Mouse (Mus musculus) midbrain, embryonic 13.5 days (tissue): ENCODE data around the gene Tcaf1. TPM values are rescaled to one million over a fixed set of nuclear protein-coding genes. Genes with fewer than 3 reads are reported as not detected.

Experiments used
- ATAC-seq: fragments of 200-750 bp; cut with Nextera tagmentation; 2 replicates; pipeline ENCODE4 v1.8.0; 2017; ENCODE audit warnings: mild to moderate bottlenecking, moderate TSS enrichment, moderate library complexity
- H3K27ac ChIP-seq: fragments of 300-500 bp; sonication (generic); 2 replicates; pipeline ENCODE4 v1.5.1; 2015; ENCODE audit warnings: inconsistent platforms, mild to moderate bottlenecking, moderate library complexity
- H3K27me3 ChIP-seq: fragments of 300-500 bp; sonication (generic); 2 replicates; pipeline ENCODE4 v1.6.1; 2015; ENCODE audit warnings: mild to moderate bottlenecking, inconsistent platforms
- H3K36me3 ChIP-seq: fragments of 300-500 bp; sonication (generic); 2 replicates; pipeline ENCODE4 v1.6.1; 2015; ENCODE audit warnings: mild to moderate bottlenecking, inconsistent platforms
- H3K4me1 ChIP-seq: fragments of 300-500 bp; sonication (generic); replicated peaks from 2 replicates; pipeline ENCODE4 v1.6.1; 2015; ENCODE audit warnings: inconsistent platforms
- H3K4me2 ChIP-seq: fragments of 300-500 bp; sonication (generic); replicated peaks from 2 replicates; pipeline ENCODE4 v1.6.1; 2015; ENCODE audit warnings: moderate library complexity, mild to moderate bottlenecking, inconsistent platforms
- H3K4me3 ChIP-seq: fragments of 300-500 bp; sonication (generic); replicated peaks from 2 replicates; pipeline ENCODE4 v1.5.1; 2015; ENCODE audit warnings: mild to moderate bottlenecking, inconsistent platforms
- H3K9ac ChIP-seq: fragments of 300-500 bp; sonication (generic); replicated peaks from 2 replicates; pipeline ENCODE4 v1.6.1; 2015; ENCODE audit warnings: mild to moderate bottlenecking, inconsistent platforms
- H3K9me3 ChIP-seq: fragments of 300-500 bp; sonication (generic); 2 replicates; pipeline ENCODE4 v1.6.1; 2016; ENCODE audit warnings: mild to moderate bottlenecking, inconsistent platforms
- WGBS: fragments of 180-500 bp; shearing (Covaris S2); methylation state at CpG from one replicate; pipeline ENCODE4 v1.1.7; 2015; 5-methylcytosine and 5-hydroxymethylcytosine counted together
- polyA plus RNA-seq: library from polyadenylated mRNA; unstranded; fragments of >200 nt; fragmentation: Nextera tagmentation; extraction: Ambion mirVana; gene quantifications from 2 replicates; pipeline ENCODE4 v1.2.1, GENCODE M21; 2015

Tcaf1 gene
- 246 and 247 TPM in 2 replicates for polyA plus RNA-seq

DNA sequence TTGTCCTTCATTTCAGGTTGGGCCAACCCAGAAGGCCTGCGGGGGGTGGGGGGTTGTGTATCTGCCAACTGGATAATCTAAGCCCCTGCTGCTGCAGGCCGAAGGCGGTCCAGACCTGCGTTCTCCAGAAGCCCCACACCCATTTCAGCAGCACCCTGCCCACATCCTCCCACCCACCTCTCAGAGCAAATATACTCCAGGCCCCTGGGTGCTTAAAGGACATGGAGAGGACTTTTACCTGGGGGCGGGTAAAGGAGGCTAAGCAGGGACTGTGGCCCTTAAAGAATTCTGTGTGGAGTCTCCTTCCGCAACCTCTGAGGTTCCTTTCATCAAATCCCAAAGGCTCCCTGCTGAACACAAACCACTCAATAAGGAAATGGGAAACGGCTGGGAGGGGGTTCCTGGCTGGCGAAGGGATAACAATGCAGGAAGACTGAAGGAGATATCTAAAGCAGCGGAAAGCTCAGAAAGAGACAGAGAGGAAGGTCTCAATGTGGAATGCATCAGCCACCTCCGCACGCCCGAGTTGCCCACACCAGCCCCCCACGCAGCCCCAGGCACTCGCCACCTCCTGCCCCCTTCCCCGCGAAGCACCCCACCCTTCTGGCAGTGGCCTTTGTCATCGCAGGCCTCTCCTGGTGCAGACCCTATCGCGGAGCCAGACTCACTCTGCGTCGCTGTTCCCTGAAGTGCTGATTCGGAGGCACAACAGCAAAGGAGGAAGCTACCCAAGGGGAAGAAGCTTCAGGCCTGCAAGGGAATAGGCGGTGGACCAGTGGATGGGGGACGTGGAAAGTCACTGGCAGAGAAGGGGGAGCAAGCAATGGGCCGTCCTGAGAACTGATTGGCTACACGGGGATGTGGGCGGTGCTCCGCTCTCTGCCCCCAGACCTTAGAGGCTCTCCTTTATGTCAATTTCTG lies at the start of gene Tcaf1:
Tcaf1 (minus strand) TSS at position 798 of the 921 bp plus-strand sequence.
- H3K4me3 ChIP-seq = peak within 1 kb of the TSS; percentile 83
- H3K27me3 ChIP-seq = no peaks in the 10 kb centered on the region
- peak within 1 kb of the TSS; percentile 70 for H3K4me2 ChIP-seq
- peak within 1 kb of the TSS; percentile 96 for H3K9ac ChIP-seq
- H3K27ac ChIP-seq = peak within 1 kb of the TSS; percentile 98
- ATAC-seq = peak; percentile 100
- no peaks in the 10 kb centered on the region for H3K9me3 ChIP-seq
- peaks cover 29% of the 10 kb centered on the region for H3K4me1 ChIP-seq
- no peaks in the 10 kb centered on the region for H3K36me3 ChIP-seq
- WGBS = 1% methylated on average over 28 of the region's 28 CpGs

DNA sequence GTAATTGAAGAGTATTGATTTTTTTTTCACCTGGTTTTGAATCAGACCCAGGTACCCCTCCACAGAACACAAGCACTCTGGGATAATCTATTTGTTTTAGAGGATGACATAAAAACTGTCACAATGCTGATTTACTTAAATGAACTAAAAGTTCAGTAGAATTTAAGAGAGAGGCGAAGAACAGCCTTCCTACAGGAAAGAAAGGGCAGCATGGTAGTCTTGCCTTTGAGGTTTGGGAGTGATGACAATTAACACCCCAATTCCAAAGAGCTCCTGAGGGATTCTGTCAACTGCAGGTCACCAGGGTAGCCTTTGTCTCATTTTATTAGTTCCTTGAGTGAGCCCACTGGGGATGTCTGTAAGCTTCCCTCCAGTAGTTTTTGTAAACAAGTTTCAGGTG lies 46.2 kb upstream of the Tcaf1 start, which contains the start of gene Olfr38:
Olfr38 (plus strand) TSS at position 301 of the 400 bp plus-strand sequence.
- H3K9ac ChIP-seq = no peak within 1 kb of the TSS
- no peak within 1 kb of the TSS for H3K27ac ChIP-seq
- no peaks in the 10 kb centered on the region for H3K27me3 ChIP-seq
- no peak within 1 kb of the TSS for H3K4me3 ChIP-seq
- WGBS = 66% methylated on average over 1 of the region's 1 CpGs
- no peak within 1 kb of the TSS for H3K4me2 ChIP-seq
- H3K4me1 ChIP-seq = no peaks in the 10 kb centered on the region
- no peaks in the 10 kb centered on the region for H3K9me3 ChIP-seq
- no peak for ATAC-seq
- no peaks in the 10 kb centered on the region for H3K36me3 ChIP-seq

DNA sequence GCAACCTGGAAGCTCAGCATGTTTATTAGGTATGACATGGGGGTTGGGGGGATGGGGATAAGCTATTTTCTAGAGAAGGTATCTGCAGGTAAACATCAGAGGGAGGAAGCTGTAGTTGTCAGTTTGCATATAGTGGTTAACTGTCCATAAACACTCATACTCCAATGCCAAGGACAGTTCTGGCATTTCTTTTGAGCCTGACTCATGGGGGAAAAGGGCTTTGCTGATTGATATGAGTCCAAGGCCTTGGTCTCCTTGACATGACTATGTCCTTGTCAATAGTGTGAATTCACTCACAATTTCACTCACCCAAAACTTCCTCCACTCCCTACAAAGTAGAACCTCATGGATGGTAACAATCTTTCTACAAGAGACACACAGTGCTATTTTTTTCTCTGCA lies 38.0 kb upstream of the Tcaf1 start:
- Histone ChIP-seq H3K9me3 (no peaks in the 10 kb centered on the region), H3K4me1 (no peaks in the 10 kb centered on the region), H3K9ac (no peak overlapping the region), H3K27me3 (no peaks in the 10 kb centered on the region), H3K4me2 (no peak overlapping the region), H3K27ac (no peak overlapping the region), H3K4me3 (no peak overlapping the region), H3K36me3 (no peaks in the 10 kb centered on the region)
- no peak for ATAC-seq

DNA sequence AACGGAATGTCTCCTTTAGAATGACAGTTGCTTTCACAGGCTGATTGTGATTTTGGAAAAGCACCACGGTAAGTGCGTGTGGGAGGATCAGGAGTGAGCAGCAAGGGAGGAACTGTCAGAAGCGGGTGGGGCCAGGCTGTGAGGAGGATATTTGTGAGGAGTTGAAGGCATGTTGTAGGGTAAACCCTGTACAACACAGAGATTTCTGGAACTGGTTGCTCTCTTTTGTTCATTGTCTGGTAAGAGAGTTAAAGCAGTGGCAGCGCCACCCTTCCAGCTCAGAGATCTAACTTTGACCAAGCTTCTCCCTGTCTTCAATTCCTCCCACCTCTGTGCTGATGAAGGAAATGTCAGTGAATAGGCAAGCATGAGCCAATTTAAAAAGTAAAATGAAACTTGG lies 32.4 kb upstream of the Tcaf1 start:
- no peak overlapping the region for H3K4me2 ChIP-seq
- H3K4me3 ChIP-seq = no peak overlapping the region
- no peaks in the 10 kb centered on the region for H3K9me3 ChIP-seq
- no peak for ATAC-seq
- no peak overlapping the region for H3K27ac ChIP-seq
- no peaks in the 10 kb centered on the region for H3K27me3 ChIP-seq
- no peak overlapping the region for H3K9ac ChIP-seq
- WGBS = 81% methylated on average over 5 of the region's 5 CpGs
- no peaks in the 10 kb centered on the region for H3K36me3 ChIP-seq
- no peaks in the 10 kb centered on the region for H3K4me1 ChIP-seq

GRCm38 (mm10) chr6:42739071-42739470 lies 29.2 kb upstream of the Tcaf1 start, which contains the start of gene Olfr453:
TSS of gene Olfr453 (plus strand) at chr6:42739371.
- H3K36me3 ChIP-seq = no peaks in the 10 kb centered on the region
- WGBS = 98% methylated on average over 1 of the region's 1 CpGs
- no peaks in the 10 kb centered on the region for H3K9me3 ChIP-seq
- H3K4me2 ChIP-seq = no peak within 1 kb of the TSS
- no peaks in the 10 kb centered on the region for H3K4me1 ChIP-seq
- no peaks in the 10 kb centered on the region for H3K27me3 ChIP-seq
- H3K4me3 ChIP-seq = no peak within 1 kb of the TSS
- no peak within 1 kb of the TSS for H3K27ac ChIP-seq
- ATAC-seq = no peak
- H3K9ac ChIP-seq = no peak within 1 kb of the TSS

DNA sequence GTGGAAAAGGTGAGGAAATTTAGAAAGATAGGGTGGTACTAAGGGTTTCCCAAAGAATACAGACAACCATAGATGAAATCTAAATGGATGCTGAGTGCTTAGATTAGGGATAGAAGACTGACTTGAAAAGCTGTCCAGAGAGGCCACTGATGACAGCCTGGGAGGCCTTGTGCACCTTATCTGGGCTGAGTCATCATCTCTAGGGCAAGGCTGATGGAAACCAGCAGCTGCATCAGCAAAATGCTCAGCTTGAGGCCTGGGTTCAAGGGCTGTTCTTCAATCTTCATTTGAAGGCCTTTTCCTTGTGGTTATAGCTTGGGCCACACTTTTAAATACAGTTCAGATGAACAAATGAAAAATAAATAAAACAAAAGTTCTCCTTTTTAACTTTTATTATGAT lies 8.1 kb upstream of the Tcaf1 start:
- Histone ChIP-seq H3K4me1 (peaks cover 5% of the 10 kb centered on the region; the same call in 1 of the 2 replicates), H3K27ac (no peak overlapping the region), H3K36me3 (no peaks in the 10 kb centered on the region), H3K4me3 (no peak overlapping the region), H3K4me2 (no peak overlapping the region), H3K9ac (no peak overlapping the region), H3K27me3 (no peaks in the 10 kb centered on the region), H3K9me3 (no peaks in the 10 kb centered on the region)
- no peak for ATAC-seq

- Histone ChIP-seq H3K4me1 (peaks cover 7% of the 10 kb centered on the region; the same call in 1 of the 2 replicates), H3K4me2 (no peak overlapping the region), H3K27ac (no peak overlapping the region), H3K27me3 (no peaks in the 10 kb centered on the region), H3K9ac (no peak overlapping the region), H3K36me3 (no peaks in the 10 kb centered on the region), H3K4me3 (no peak overlapping the region), H3K9me3 (no peaks in the 10 kb centered on the region)
- no peak for ATAC-seq
- WGBS = 72% methylated on average over 8 of the region's 8 CpGs
Observed at GRCm38 (mm10) chr6:42714668-42715067, 4.8 kb upstream of the Tcaf1 start.

GRCm38 (mm10) chr6:42692517-42693190 lies 17.2 kb downstream of the Tcaf1 start:
- H3K4me2 ChIP-seq = peak overlapping the region; percentile 76
- peaks cover 13% of the 10 kb centered on the region for H3K36me3 ChIP-seq
- H3K4me1 ChIP-seq = peaks cover 38% of the 10 kb centered on the region
- peak overlapping the region; percentile 94 for H3K9ac ChIP-seq
- no peaks in the 10 kb centered on the region for H3K27me3 ChIP-seq
- WGBS = under 1% methylated on average over 32 of the region's 32 CpGs
- peak overlapping the region; percentile 98 for H3K27ac ChIP-seq
- no peaks in the 10 kb centered on the region for H3K9me3 ChIP-seq
- peak overlapping the region; percentile 73 for H3K4me3 ChIP-seq
- peak; percentile 93 for ATAC-seq

DNA sequence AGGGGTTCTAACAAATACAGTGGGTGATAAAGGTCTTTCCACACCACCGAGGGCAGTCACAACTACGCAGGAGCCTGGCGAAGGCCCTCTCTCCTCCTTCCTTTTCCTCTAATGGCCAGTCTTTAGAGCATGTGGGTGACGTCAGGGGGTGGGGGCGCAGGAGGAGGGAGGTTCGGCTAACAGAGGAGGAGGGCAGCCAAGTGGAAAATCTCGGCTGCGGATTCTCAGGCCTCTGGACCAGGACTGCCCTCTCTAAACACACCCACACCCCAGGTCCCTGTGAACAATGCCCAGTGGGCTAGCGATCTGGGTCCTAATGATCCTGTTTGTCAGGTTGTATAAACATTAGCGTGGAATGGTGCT lies 17.8 kb downstream of the Tcaf1 start:
- H3K4me3 ChIP-seq = peak overlapping the region; percentile 73
- H3K4me2 ChIP-seq = peak overlapping the region; percentile 76
- peak; percentile 84 for ATAC-seq
- H3K27me3 ChIP-seq = no peaks in the 10 kb centered on the region
- H3K9me3 ChIP-seq = no peaks in the 10 kb centered on the region
- peaks cover 14% of the 10 kb centered on the region for H3K36me3 ChIP-seq
- H3K27ac ChIP-seq = peak overlapping the region; percentile 98
- WGBS = 0% methylated on average over 10 of the region's 10 CpGs
- H3K4me1 ChIP-seq = peaks cover 38% of the 10 kb centered on the region
- peak overlapping the region; percentile 94 for H3K9ac ChIP-seq

DNA sequence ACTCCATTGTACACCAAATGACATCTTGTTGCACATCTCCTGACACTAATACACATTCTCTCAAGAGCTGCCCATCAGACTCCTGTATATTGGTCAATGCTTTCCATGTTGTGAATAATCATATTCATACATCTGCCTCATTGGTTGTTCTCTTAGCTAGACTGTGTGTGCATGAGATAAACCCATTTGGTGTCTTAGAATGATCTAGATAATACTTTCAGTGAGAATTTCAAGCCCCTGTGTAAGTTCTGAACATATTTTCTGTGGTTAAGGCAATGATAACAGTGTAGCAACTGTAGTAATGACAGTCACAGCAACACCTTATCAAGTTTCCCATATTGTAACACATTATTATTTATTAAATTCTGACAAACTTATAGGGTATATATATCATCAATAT lies 20.1 kb downstream of the Tcaf1 start:
- ATAC-seq = no peak
- H3K9ac ChIP-seq = no peak overlapping the region
- H3K4me3 ChIP-seq = no peak overlapping the region
- no peak overlapping the region for H3K4me2 ChIP-seq
- H3K27ac ChIP-seq = no peak overlapping the region
- H3K9me3 ChIP-seq = no peaks in the 10 kb centered on the region
- no peaks in the 10 kb centered on the region for H3K27me3 ChIP-seq
- peaks cover 29% of the 10 kb centered on the region for H3K36me3 ChIP-seq
- peaks cover 35% of the 10 kb centered on the region for H3K4me1 ChIP-seq

- H3K4me3 ChIP-seq = no peak overlapping the region
- no peak overlapping the region for H3K4me2 ChIP-seq
- no peak overlapping the region for H3K9ac ChIP-seq
- H3K27ac ChIP-seq = no peak overlapping the region
- 87% methylated on average over 5 of the region's 5 CpGs for WGBS
- no peak for ATAC-seq
- H3K9me3 ChIP-seq = no peaks in the 10 kb centered on the region
- peaks cover 23% of the 10 kb centered on the region for H3K4me1 ChIP-seq
- H3K36me3 ChIP-seq = peaks cover 36% of the 10 kb centered on the region
- H3K27me3 ChIP-seq = no peaks in the 10 kb centered on the region
Observed at GRCm38 (mm10) chr6:42687907-42688306, 22.0 kb downstream of the Tcaf1 start.

GRCm38 (mm10) chr6:42680077-42680476 lies 29.8 kb downstream of the Tcaf1 start:
- Histone ChIP-seq H3K27me3 (no peaks in the 10 kb centered on the region), H3K36me3 (peaks cover 68% of the 10 kb centered on the region), H3K9ac (no peak overlapping the region), H3K4me1 (no peaks in the 10 kb centered on the region), H3K9me3 (no peaks in the 10 kb centered on the region), H3K27ac (no peak overlapping the region), H3K4me2 (no peak overlapping the region), H3K4me3 (no peak overlapping the region)
- no peak for ATAC-seq
- WGBS = 92% methylated on average over 7 of the region's 7 CpGs
